Mouse (Mus musculus) embryo, embryonic 10 days (tissue): ENCODE measurements at regions not wholly inside any gene's neighbourhood (a gene's known extent, or its start where the extent isn't known, plus 50 kb on each side); places are given as distances from the start of the nearest gene placed in this dataset.

ENCODE experiments used
- DNase-seq: peaks from one replicate; pipeline ENCODE4 v3.0.0-alpha.2; 2015; ENCODE audit warnings: low spot score

DNA sequence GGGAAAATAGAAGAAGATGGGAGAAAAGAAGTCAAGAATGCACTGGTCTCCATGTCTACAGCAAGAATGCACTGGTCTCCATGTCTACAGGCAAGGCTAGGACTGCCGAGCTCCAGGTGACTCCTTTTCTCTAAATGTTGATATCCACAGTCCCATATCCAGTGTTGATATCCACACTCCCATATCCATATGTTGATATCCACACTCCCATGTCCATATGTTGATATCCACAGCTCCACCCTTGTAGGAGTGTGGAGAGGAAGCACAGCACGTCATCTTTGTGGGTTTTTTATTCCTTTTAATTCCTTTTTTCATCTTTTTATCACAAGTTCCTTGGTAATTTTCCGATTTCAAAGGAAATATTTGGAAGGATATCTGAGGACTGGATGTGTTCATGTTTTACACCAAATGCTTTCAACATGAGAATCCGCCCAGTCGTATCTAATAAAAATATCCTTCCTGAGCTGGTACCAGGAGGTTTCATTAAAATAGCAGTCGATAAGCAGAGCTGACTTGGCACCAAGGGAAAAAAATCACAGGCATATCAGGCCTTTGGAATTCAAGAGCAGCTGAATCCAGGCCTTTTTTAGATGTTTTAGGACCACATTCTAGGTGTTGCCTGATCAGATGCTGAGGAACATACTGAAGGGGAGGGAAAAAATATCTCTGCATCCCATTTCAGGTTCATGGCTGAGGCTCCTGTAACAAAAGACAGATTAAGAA, 653.7 kb upstream of the Cdh11 start:
- no peak for DNase-seq

DNA sequence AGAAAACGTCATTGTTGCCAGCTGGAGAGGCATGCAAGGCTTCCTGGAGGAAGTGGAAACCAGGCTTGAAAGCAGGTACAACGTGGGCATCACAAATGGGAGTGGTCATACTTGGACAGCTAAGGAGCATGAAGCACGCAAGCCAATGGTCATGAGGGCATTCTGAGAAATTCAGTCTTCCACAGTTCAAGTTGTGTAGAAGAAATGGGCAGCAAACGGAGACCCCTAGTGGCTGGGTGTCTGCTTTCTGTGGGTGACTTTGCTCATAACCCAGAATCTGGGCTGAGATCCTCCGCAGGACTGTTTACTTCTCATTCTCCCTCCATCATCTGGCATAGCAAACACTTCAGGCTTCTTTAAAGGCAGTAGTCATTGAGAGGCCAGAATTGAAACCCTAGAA, 655.7 kb upstream of the Cdh11 start:
- peak; percentile 65 for DNase-seq

DNA sequence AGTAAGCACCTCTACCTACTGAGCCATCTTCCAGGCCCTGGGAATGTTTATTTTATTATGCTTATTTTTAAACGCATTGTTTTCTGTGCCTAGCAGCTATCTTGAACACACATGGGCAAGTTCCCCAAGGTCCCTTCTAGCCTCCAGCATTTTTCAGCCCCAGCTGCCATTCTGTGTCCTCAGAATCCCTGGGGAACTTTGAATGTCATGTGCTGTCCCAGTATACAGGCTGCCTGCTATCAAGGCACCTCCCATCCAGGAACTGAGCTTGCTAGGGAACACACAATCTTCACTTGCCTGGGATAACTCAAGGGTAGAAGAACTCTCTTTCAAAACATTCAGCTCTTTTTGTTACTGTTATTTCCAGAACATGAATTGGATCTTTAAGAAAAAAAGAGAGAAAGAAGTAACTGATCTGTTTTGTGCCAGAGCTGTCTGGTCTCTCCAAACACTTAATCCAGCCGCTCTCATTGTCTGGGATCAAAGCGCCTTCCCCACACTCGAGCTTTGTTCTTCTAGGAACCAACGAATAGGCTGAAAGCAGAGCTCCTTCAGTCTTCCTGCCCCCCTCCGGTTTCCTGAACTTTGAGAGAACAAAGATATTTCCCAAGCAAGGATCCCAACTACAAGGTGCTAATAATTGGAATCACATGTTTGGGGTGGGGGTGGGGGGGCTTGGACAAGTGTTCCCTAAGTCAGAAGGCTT, 657.1 kb upstream of the Cdh11 start:
- DNase-seq, result peak; percentile 63

DNA sequence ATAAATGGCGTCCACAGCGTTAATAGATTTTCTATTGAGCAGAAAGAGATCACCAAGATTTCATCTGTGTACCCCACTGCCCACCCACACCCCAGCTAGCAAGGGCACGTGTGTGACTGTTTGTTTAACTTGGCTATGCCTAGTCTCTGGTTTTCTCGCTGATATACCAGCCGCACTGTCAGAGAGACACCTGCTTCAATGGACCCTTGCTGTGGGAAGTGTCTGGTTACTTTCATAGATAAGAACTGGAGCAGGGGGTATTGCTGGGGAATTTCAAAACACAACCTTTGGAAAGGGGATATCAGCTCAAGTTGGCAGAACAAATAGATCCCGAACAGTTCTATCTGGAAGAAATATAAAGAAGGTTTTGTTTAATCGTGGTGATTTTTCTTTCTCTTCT, 656.8 kb upstream of the Cdh5 start:
- no peak for DNase-seq

DNA sequence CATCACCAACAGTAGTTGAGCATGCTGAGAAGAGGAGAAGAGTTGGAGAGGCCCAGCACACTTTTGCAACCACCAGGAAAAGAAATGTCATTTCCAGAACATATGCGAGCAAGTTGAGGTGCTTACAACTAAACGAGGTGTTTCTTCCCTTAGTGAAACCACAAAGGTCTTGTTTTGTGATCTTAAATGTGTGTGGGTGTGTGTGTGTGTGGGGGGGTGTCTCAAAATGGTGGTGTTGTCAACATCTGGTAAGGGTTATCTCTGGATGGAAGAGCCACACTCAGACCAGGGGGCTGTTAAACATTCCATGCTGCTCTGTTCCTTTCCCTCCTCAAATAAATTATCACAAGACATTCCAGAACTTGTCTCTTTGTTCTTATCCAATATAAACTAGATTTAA, 656.0 kb upstream of the Cdh5 start:
- DNase-seq, result no peak

DNA sequence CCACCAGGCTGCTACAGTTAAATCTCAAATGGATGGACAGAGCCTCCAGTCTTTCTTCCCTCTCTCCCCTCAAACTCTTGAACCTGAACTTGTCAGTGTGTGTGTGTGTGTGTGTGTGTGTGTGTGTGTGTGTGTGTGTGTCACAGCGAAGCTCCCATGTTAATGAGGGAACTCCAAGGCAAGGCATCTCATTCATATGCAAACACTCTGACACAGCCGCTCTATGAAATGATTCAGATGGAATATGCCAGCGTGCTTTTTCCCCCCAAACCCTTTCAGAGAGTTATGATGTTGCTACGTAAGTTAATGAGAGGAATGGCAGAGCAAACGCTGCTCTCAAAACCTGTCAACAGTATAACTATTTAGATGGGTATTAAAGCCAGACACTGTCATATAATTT, 653.5 kb upstream of the Cdh5 start:
- no peak for DNase-seq

DNA sequence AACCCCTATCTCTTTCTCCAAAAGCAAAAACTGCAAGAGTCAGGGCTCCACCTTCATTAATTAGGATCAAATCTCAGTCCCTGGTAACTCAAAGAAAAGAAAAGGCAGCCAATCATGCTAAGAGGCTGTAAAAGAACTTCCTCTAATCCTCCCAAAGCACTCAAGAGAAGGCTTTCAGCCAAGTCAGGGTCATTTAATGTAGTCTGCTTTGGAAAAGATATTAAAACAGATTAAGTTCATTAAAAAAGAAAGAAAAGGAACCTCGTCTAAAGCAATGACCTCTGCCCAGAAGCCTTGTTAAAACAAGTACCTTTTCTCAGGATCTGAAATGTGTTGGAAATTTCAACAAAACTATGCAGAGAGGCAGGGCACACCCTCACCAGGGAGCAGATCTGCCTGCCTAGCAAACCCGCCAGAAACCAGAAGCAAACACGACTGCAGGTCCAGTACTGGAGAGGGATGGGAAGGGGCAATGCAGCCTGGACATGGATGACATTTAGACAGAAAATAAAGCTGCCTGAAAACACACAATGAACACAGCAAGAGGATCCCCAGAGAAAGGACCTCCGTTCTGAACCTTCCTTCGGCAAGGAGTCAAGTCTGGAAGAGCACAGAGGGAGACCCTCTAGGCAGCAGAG, 649.9 kb upstream of the Cdh5 start:
- no peak for DNase-seq

DNA sequence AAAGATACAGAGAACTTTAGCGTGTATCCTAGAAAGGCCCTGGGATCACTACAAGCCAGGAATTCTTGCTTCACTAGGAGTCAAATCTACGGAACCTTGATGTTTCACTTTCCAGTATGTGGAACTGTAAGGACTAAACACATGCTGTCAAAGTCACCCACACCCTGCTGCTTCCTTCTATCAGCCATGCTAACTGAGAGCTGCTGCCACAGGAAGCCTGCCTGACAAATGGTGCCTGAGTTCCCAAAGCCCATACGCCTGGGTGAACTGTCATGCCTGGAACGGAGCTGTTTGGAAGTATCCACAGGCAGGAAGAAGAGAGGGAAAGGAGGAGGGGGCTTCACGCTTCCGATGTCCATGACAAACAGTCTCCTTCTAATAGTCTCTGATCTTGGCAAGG, 644.2 kb upstream of the Cdh5 start:
- DNase-seq, result no peak

DNA sequence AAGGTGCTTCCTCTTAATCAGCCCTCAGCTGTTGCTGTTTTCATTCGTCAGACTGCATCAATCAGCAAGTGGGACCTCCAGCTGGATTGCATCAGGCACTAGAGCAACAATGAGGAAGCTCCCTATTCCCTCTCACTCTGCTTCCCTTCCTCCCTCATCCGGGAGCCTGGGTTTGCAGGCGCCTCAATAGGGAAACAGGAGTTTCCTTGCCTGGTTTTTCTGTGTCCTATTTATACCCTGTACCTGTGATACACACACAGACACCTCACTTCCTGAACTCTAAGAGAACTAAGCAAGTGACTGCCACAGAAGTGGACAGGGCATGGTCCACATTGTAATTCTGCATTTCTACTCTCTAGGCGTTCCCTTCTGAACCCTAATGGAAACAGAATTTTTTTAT, 637.9 kb upstream of the Cdh5 start:
- DNase-seq, result no peak

DNA sequence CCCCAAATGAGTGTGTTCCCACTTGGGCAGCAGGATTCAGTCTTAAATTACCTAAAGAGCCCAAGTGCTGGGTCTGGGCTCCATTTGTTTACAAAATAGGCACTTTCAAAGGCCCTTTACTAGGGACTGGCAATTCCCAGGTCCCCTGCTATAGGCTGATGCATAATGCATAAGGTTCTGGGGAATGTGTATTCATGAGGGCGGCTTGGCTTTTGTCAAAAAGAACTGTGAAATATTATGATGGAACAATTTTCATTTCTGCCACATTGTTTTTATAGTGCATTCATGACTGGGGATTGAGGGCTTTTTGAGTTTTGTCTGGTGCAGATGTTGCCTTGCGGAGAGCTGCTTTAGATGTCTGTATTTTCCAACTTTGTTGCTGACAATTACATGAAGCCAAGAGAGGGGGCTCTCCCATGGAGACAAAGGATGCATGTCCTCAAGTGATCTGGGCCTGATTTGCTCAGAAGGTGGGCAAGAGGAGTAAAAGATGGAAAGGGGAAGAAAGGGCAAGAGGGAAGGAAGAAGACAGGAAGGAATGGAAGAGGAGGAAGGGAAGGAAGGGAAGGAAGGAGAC, 636.6 kb upstream of the Cdh5 start:
- no peak for DNase-seq

DNA sequence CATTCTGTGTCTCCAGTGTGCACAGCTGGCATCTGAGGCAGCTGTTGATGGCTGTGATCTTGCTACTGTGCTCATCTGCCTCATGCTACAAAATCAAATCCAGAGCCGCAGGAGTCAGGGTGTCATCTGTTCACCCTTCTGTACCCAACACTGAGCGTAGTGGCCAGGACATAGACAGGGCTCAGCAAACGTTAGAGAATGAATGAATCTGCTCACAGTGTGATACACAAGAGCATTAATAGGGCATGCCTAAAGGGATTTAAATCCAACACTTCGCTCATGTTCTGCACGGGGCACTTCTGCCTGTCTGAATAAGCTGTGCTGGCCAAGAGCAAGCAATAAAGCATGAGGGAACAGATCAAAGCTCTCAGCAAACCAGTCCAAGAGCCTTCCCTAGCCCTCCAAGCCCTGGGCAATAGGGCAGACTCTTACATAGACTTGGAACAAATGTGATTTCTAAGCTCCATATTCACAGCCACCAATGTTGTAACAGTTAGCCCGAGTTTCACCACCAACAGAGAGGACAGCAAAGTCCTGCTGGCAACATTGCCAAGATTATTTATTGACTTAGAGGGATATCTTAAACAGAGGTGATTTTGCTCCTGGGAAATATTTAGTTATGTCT, 633.8 kb upstream of the Cdh5 start:
- DNase-seq, result no peak

DNA sequence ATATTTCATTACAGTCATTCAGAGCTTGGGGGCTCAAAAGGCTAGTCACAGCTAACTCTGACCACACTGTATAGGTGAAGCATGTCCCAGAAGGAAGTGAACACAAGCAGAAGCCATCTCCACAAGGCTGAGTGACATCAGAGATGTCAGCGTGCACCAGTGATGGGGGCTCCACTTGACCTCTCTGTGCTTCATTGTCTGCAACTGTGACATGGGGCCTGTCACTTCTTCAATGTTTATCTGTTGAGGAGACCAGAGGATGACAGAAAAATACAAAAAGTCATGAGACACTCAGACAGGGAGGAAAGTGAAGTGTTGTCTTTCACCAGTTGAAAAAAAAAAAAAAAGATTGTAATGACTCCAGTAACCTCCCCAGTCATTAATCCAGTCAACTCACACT, 632.4 kb upstream of the Cdh5 start:
- DNase-seq, result no peak

DNA sequence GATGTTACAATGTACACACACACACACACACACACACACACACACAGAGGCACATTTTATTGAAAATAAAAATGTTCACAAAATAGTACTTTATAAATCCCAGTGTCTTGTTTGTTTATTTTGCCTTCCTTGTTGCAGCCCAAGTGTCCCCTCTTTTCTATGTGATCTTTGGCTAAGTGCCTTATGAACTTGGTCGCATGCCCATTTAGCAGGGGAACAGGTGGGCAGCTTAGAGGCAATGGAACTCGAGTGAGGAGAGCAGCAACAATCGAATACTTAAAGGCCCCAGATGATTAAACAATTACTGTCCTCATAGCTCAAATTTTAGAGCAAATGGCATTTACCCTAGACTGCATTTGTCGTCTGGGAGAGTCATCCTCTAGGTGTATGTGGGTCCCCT, 631.1 kb upstream of the Cdh5 start:
- no peak for DNase-seq

DNA sequence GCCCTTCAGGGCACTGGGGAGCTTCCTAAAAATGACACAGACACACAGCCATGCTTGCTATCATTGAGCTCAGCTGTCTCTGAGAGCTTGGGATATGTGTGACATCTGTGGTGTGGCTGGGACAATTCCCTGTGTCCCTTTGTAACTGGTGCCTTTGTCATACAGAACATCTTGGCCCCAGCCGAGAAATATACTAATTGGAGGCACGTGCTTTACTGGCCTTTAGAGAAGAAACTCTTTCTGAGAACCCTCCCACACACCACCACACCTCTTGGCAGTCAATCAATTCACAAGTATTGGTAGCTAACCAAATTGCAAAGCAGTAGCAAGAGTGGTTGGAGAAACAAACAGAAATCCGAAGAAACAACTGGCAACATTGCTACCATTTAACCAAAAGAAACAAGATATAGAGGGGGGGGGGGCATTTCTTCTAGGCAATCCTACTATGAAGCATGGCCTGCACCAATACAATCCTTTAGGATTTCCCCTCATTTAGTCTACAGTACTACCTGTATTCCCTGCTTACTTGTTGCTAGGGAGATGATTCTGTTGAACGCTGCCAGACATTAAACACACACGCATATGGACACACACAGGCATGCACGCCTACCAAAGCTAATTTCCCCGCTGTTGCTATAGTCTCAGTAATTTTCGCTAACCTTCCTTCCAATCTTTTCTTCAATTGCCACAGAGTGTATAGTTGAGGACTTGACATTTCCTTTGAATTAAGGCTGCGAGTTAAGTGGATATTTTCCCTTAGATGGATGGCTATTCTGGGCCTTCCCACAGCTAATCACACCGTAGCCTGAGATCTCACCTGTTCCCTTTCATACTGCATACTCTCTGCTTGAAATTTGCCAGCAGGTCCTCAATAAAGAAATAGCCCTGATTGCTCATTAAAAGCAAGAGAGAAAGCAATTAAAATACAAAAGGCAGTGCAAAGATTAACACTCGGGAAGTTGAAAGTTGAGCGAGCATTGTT, 625.3 kb upstream of the Cdh5 start:
- no peak for DNase-seq

DNA sequence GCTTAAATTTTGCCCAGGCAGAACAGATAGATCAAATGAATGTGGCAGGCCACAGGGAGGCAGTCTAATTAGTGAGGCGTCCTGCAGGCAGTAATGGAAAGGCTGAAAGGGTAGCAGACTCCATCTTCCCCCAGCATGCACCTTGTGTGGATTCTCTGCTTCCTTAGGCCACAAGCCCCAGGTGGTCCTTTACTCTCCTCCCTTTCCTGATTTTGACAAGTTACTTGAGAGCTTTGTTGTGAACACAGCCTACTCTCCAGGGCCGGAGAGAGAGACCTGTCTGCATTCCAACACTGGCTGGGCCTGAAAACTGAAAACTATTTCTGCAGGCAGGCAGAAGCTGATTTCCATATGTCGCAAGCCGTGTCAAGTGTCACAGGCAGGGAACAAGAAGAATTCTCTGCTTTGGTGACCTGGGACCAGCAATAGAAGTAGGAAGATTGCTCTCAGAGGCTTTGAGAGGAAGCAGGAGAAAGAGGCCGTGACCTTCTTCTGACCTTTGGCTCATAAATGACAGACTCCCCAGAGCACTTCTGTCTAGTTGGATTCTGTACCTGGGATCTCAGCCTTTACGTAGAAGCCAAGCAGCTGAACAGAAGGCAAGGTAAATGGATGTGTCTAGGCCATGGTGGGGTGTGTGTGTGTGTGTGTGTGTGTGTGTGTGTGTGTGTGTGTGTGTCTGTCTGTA, 619.2 kb upstream of the Cdh5 start:
- DNase-seq, result peak; percentile 82

DNA sequence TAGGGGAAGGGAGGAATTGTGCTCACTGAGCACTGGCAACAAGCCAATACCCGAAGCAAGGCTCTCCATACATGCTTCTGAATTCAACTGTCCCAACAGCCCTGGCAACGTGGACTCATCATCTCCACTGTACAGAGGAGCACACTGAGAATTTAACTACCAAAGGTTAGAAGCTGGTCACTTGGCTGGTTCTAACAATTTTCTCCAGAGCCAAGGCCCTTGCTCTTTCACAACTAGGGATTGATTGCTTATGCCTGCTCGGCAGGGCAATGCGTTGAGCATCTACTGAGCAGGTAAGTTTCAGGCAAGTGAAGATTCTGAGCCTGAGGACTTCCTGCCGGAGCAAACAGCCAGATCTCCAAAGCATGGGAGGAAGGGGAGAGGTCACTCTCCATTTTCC, 616.0 kb upstream of the Cdh5 start:
- DNase-seq, result no peak

DNA sequence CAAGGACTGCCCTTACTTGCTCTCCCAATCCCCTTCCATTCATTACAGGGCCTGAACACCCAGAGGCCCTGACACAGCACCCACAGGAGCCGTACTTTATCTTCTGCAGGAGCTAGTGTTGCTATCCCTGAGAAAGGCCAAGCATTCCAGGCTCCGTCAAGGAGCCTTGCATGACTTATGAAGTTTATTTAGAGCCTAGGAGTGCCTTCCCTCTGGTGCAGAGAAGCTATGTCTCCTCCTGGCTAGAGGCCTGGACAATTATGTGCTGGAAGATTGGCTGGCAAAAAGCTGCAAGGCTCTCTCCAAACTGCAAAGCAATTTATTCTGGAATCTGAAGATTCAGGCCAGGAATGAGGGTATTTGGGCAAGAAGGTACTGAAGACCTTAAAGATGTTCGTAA, 612.0 kb upstream of the Cdh5 start:
- DNase-seq, result no peak

DNA sequence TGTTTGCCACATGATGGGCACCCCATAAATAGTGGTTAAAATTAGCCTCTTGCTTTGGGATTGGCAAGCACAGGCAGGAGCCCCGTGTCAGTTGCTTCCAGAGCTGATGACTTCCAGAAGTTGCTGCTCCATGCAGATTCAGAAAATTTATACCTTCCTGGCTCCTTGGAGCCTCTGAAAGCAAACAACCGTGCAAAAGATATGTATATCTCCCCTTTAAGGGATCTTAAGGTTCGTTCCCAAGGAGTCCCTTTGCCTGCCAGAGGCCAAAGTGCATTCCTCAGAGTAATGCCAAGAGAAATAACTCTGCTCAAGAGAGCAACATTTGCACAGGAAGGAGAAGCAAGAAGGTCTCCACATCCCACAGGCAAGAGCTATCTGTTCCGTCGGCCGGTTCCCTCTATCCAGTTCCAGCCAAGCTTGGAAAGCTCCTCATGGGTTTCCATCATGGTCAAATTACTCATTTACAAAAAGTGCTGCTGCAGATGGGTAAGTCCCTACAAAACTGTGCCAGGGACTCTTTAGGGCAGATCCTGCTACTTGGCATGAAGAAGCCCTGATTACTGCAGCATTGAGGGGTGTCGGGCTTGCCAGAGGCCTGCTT, 608.4 kb upstream of the Cdh5 start:
- DNase-seq, result no peak

DNA sequence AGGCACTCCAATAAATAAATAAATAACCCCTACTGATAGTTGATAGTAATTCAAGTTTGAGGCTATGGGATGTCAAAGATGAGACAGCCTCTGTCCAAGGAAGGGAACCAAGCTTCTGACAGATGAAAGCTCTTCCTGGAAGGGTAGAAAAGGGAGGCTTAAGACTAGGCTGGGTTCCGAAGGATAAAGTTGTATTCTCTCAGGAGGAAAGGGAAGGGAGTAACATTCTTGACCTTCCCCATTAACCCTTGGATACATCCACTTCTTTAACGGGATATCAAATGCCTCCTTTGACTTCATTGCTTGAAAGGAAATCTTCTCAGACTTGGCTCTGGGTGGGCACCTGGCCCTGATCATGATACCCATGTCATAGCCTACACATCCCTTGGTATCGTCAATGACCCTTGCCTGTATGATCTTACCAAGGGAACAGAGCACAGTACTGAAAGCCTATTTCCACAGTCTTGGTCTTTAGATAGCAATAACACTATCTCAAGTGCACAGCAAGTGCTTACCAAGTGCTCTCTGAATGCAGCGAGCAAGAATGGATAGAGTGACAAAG, 607.4 kb upstream of the Cdh5 start:
- no peak for DNase-seq

DNA sequence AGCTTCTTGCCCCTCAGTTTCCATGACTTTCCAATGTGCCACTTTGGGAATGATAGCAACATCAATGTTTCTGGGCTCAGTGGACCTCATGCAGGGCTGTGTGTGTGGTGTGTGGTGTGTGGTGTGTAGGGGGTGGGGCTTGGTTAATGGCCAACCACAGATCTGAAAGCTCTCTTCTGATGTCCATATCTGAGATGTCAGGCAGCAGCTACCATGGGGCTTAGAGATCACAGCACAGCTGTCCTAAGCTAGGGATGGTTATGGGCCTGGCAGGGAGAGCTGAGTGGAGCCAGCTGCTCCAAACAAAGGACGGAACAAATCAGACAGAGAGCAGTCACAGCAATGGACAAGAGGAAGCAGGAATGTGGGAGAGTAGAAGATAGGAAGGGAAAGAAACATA, 606.8 kb upstream of the Cdh5 start:
- no peak for DNase-seq
